Mouse (Mus musculus) E14TG2a.4 (cell line): Measurements from ENCODE around the gene Fth1.

Experiments
- H3K27me3 ChIP-seq: 2 replicates; pipeline ENCODE4 v1.6.1; 2014; ENCODE audit warnings: low read length, control low read depth; ENCODE audit not compliant: insufficient read depth
- H3K36me3 ChIP-seq: 2 replicates; pipeline ENCODE4 v1.6.1; 2014; ENCODE audit warnings: low read length, control low read depth; ENCODE audit not compliant: insufficient read depth
- H3K4me1 ChIP-seq: replicated peaks from 2 replicates; pipeline ENCODE4 v1.6.1; 2014; ENCODE audit warnings: low read depth, low read length, control low read depth
- H3K4me3 ChIP-seq: replicated peaks from 2 replicates; pipeline ENCODE4 v1.5.1; 2014; ENCODE audit warnings: mild to moderate bottlenecking, low read length
- H3K9me3 ChIP-seq: 2 replicates; pipeline ENCODE4 v1.6.1; 2014; ENCODE audit warnings: low read length, control low read depth
- CTCF ChIP-seq: conservative IDR thresholded peaks from 2 replicates; pipeline ENCODE4 v1.5.1; 2014; ENCODE audit warnings: low read length
- NANOG ChIP-seq: IDR thresholded peaks from 2 replicates; pipeline ENCODE4 v1.6.1; 2014; ENCODE audit warnings: borderline replicate concordance, low read length, mixed read lengths
- POU5F1 ChIP-seq: IDR thresholded peaks from 2 replicates; pipeline ENCODE4 v1.6.1; 2014; ENCODE audit warnings: low read length, borderline replicate concordance

The Fth1 gene

GRCm38 (mm10) chr19:9977085-9977484, 3.3 kb upstream of the Fth1 start:
- TF ChIP-seq CTCF (no peak), POU5F1 (no peak), NANOG (no peak)
- Histone ChIP-seq H3K4me3 (no peak overlapping the region), H3K36me3 (no peaks in the 10 kb centered on the region), H3K9me3 (no peaks in the 10 kb centered on the region), H3K27me3 (no peaks in the 10 kb centered on the region), H3K4me1 (peaks cover 44% of the 10 kb centered on the region)

GRCm38 (mm10) chr19:9978431-9978951, 1.9 kb upstream of the Fth1 start:
- Histone ChIP-seq H3K4me3 (peak overlapping the region; percentile 44), H3K9me3 (no peaks in the 10 kb centered on the region), H3K36me3 (peaks cover 4% of the 10 kb centered on the region), H3K4me1 (peaks cover 51% of the 10 kb centered on the region), H3K27me3 (no peaks in the 10 kb centered on the region)
- TF ChIP-seq NANOG (no peak), CTCF (no peak), POU5F1 (no peak)

GRCm38 (mm10) chr19:9979156-9979555, 1.2 kb upstream of the Fth1 start:
- Histone ChIP-seq H3K36me3 (peaks cover 10% of the 10 kb centered on the region), H3K9me3 (no peaks in the 10 kb centered on the region), H3K4me3 (0 out of 2 replicates have a peak overlapping the region, but pooled peaks have one; percentile 32), H3K4me1 (peaks cover 58% of the 10 kb centered on the region), H3K27me3 (no peaks in the 10 kb centered on the region)
- TF ChIP-seq CTCF, result no peak
- TF ChIP-seq POU5F1, result no peak
- no peak for TF ChIP-seq NANOG

GRCm38 (mm10) chr19:9981621-9982020, 1.2 kb downstream of the Fth1 start:
- Histone ChIP-seq H3K4me3 (peak overlapping the region; percentile 99), H3K36me3 (peaks cover 32% of the 10 kb centered on the region), H3K9me3 (no peaks in the 10 kb centered on the region), H3K4me1 (peaks cover 72% of the 10 kb centered on the region), H3K27me3 (no peaks in the 10 kb centered on the region)
- TF ChIP-seq NANOG (no peak), POU5F1 (no peak), CTCF (no peak)

- TF ChIP-seq CTCF (no peak), POU5F1 (no peak), NANOG (no peak)
- Histone ChIP-seq H3K4me3 (peak overlapping the region; percentile 99), H3K9me3 (no peaks in the 10 kb centered on the region), H3K4me1 (peaks cover 72% of the 10 kb centered on the region), H3K36me3 (peaks cover 32% of the 10 kb centered on the region), H3K27me3 (no peaks in the 10 kb centered on the region)
Observed at GRCm38 (mm10) chr19:9982151-9982851, 1.9 kb downstream of the Fth1 start.

- Histone ChIP-seq H3K9me3 (no peaks in the 10 kb centered on the region), H3K4me3 (peak overlapping the region; percentile 99), H3K4me1 (peaks cover 69% of the 10 kb centered on the region), H3K36me3 (peaks cover 32% of the 10 kb centered on the region), H3K27me3 (no peaks in the 10 kb centered on the region)
- no peak for TF ChIP-seq NANOG
- no peak for TF ChIP-seq CTCF
- TF ChIP-seq POU5F1, result no peak
Observed at GRCm38 (mm10) chr19:9982852-9983542, 2.6 kb downstream of the Fth1 start.

- Histone ChIP-seq H3K4me1 (peaks cover 56% of the 10 kb centered on the region), H3K36me3 (peaks cover 32% of the 10 kb centered on the region), H3K27me3 (peaks cover 4% of the 10 kb centered on the region; the same call in 1 of the 2 replicates), H3K4me3 (peak overlapping the region; percentile 99), H3K9me3 (no peaks in the 10 kb centered on the region)
- TF ChIP-seq NANOG (no peak), POU5F1 (no peak), CTCF (no peak)
Observed at GRCm38 (mm10) chr19:9984111-9985055, 4.0 kb downstream of the Fth1 start.
